Mouse (Mus musculus): ENCODE measurements around the gene Efemp2. TPM values are rescaled to one million over a fixed set of nuclear protein-coding genes. Genes with fewer than 3 reads are reported as not detected.

Gene Efemp2
- polyA plus RNA-seq, 1 experiment from 2014 or later, result 55.7 TPM

- Histone ChIP-seq H3K27ac (ENCODE audit: low read depth, low read length) (no peak overlapping the region), H3K36me3 (ENCODE audit: control insufficient read depth, insufficient read depth, low read length) (no peaks in the 10 kb centered on the region), H3K4me3 (ENCODE audit: low read depth, low read length) (no peak overlapping the region; the same call in 1 of the 2 replicates), H3K4me1 (replicated peaks; ENCODE audit: control insufficient read depth, insufficient read depth, low read length) (peaks cover 8% of the 10 kb centered on the region), H3K27me3 (ENCODE audit: control insufficient read depth, insufficient read depth, low read length) (no peaks in the 10 kb centered on the region), H3K9ac (ENCODE audit: low read depth, low read length) (no peak overlapping the region), H3K4me2 (replicated peaks; ENCODE audit: low read depth, low read length) (no peak overlapping the region), H3K9me3 (ENCODE audit: control insufficient read depth, low read length) (no peaks in the 10 kb centered on the region)
- DNase-seq (ENCODE audit: low spot score) (no peak), ATAC-seq (ENCODE audit: low FRiP score) (no peak)
- WGBS, result 80% methylated on average over 8 of the region's 8 CpGs
Measured at GRCm38 (mm10) chr19:5429806-5430205, 43.9 kb upstream of the Efemp2 start.

- ATAC-seq (ENCODE audit: low FRiP score) (no peak), DNase-seq (ENCODE audit: low spot score) (no peak)
- Histone ChIP-seq H3K4me1 (replicated peaks; ENCODE audit: control insufficient read depth, insufficient read depth, low read length) (peaks cover 8% of the 10 kb centered on the region), H3K27me3 (ENCODE audit: control insufficient read depth, insufficient read depth, low read length) (no peaks in the 10 kb centered on the region), H3K36me3 (ENCODE audit: control insufficient read depth, insufficient read depth, low read length) (no peaks in the 10 kb centered on the region), H3K4me2 (replicated peaks; ENCODE audit: low read depth, low read length) (no peak overlapping the region), H3K4me3 (ENCODE audit: low read depth, low read length) (no peak overlapping the region), H3K27ac (ENCODE audit: low read depth, low read length) (no peak overlapping the region), H3K9ac (ENCODE audit: low read depth, low read length) (no peak overlapping the region), H3K9me3 (ENCODE audit: control insufficient read depth, low read length) (no peaks in the 10 kb centered on the region)
- WGBS, result 79% methylated on average over 1 of the region's 1 CpGs
Measured at GRCm38 (mm10) chr19:5430408-5430807, 43.3 kb upstream of the Efemp2 start.

GRCm38 (mm10) chr19:5431911-5432464 lies 41.8 kb upstream of the Efemp2 start:
- Histone ChIP-seq H3K9me3 (ENCODE audit: control insufficient read depth, low read length) (no peaks in the 10 kb centered on the region), H3K27me3 (ENCODE audit: control insufficient read depth, insufficient read depth, low read length) (no peaks in the 10 kb centered on the region), H3K4me3 (ENCODE audit: low read depth, low read length) (no peak overlapping the region), H3K4me1 (replicated peaks; ENCODE audit: control insufficient read depth, insufficient read depth, low read length) (no peaks in the 10 kb centered on the region), H3K9ac (ENCODE audit: low read depth, low read length) (no peak overlapping the region), H3K4me2 (replicated peaks; ENCODE audit: low read depth, low read length) (no peak overlapping the region), H3K36me3 (ENCODE audit: control insufficient read depth, insufficient read depth, low read length) (no peaks in the 10 kb centered on the region), H3K27ac (ENCODE audit: low read depth, low read length) (no peak overlapping the region)
- ATAC-seq (ENCODE audit: low FRiP score), result no peak
- 78% methylated on average over 4 of the region's 4 CpGs for WGBS
- no peak for DNase-seq (ENCODE audit: low spot score)

DNA sequence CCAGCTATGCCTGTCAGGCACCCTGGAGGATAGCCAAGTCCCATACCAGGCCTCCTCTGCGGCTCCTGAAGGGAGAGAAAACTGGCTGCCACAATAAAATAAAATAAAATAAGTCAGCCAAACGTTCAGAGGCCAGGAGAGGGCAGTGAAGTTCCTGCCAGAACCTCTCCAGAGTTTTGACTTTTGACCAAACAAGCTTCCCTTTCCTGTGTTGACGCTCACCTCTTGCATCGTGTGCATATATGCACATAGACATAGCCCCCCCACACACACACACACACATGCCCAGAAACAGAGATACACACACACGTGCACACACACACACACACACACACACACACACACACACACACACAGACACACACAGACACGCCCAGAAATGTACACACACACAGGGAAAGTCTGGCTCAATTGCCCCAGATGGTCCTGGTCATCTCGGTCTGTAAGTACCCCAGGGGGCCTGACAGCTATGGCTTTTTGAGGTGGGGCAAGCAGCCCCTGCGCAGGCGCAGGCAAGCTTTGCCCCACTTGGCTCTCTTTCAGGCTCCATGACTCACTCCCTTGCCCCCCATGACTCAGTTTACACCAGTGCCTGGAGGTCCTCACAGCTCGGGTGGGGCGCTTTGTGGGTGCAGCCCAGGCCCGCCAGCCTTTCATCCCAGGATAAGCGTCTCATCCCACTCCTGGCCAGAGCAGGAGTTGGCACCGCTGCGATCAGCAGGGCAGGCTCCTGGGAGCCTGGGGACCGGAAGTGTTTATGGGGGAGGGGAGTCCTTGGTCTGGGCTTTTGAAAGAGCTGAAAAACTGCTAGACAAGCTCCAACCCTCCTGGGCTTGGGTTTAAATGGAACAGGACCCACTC lies 40.5 kb upstream of the Efemp2 start:
- H3K9me3 ChIP-seq (ENCODE audit: control insufficient read depth, low read length), result no peaks in the 10 kb centered on the region
- ATAC-seq (ENCODE audit: low FRiP score), result no peak
- 0 out of 2 replicates have a peak overlapping the region, but pooled peaks have one; percentile 12 for H3K9ac ChIP-seq (ENCODE audit: low read depth, low read length)
- H3K4me1 ChIP-seq (replicated peaks; ENCODE audit: control insufficient read depth, insufficient read depth, low read length), result no peaks in the 10 kb centered on the region
- peak; percentile 51 for DNase-seq (ENCODE audit: low spot score)
- no peaks in the 10 kb centered on the region for H3K27me3 ChIP-seq (ENCODE audit: control insufficient read depth, insufficient read depth, low read length)
- peak overlapping the region; percentile 27; the same call in 1 of the 2 replicates for H3K4me2 ChIP-seq (replicated peaks; ENCODE audit: low read depth, low read length)
- 18% methylated on average over 16 of the region's 16 CpGs for WGBS
- H3K36me3 ChIP-seq (ENCODE audit: control insufficient read depth, insufficient read depth, low read length), result no peaks in the 10 kb centered on the region
- H3K27ac ChIP-seq (ENCODE audit: low read depth, low read length), result no peak overlapping the region; the same call in 1 of the 2 replicates
- no peak overlapping the region for H3K4me3 ChIP-seq (ENCODE audit: low read depth, low read length)

DNA sequence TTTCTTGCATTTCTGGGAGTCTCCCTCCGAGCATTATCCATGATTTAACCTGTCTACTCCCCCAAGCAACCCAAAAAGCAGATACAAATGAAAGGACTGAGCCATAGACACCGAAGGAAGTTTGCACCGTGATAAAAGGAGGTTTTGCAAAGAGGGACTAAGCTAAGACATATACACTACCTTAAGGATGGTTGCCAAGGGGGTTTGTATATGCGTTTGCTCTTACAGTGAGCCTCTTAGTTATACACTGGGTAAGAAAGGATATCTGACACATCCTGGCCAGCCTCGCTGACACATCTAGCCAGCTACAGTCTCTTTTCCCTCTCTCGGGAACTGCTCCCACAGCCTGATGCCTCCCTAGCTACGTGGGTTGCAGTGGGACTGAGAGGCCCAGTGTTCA lies 39.8 kb upstream of the Efemp2 start:
- WGBS, result 67% methylated on average over 7 of the region's 7 CpGs
- Histone ChIP-seq H3K36me3 (ENCODE audit: control insufficient read depth, insufficient read depth, low read length) (no peaks in the 10 kb centered on the region), H3K9me3 (ENCODE audit: control insufficient read depth, low read length) (no peaks in the 10 kb centered on the region), H3K27ac (ENCODE audit: low read depth, low read length) (no peak overlapping the region), H3K9ac (ENCODE audit: low read depth, low read length) (0 out of 2 replicates have a peak overlapping the region, but pooled peaks have one; percentile 12), H3K4me1 (replicated peaks; ENCODE audit: control insufficient read depth, insufficient read depth, low read length) (no peaks in the 10 kb centered on the region), H3K27me3 (ENCODE audit: control insufficient read depth, insufficient read depth, low read length) (no peaks in the 10 kb centered on the region), H3K4me2 (replicated peaks; ENCODE audit: low read depth, low read length) (peak overlapping the region; percentile 27; the same call in 1 of the 2 replicates), H3K4me3 (ENCODE audit: low read depth, low read length) (no peak overlapping the region)
- ATAC-seq (ENCODE audit: low FRiP score), result no peak
- no peak for DNase-seq (ENCODE audit: low spot score)

DNA sequence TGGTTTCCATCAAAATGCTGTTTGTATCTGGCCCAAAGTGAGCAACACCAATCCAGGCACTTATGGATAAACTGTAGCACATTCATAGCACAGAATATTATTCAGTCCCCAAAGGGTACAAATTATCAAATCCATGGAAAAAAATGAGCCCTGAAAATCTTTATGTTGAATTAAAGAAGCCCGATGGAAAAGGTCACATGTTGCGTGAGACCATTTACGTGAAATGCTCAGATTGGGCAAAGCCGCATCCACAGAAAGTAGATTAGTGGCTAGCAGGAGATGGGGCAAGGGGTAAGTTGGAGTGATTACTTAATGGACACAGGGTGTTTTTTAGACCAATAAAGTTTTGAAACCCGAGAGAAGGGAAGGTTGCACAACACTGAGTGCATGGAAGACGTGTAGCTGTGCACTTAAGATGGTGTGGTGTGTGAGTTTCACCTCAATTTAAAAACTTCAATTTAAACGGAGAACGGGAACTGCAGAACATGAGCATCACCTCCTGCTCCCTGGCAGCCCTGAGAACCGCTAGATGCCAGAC lies 29.3 kb upstream of the Efemp2 start:
- Histone ChIP-seq H3K4me1 (replicated peaks; ENCODE audit: control insufficient read depth, insufficient read depth, low read length) (no peaks in the 10 kb centered on the region; the same call in 1 of the 2 replicates), H3K27me3 (ENCODE audit: control insufficient read depth, insufficient read depth, low read length) (peaks cover 36% of the 10 kb centered on the region), H3K9me3 (ENCODE audit: control insufficient read depth, low read length) (no peaks in the 10 kb centered on the region; the same call in 1 of the 2 replicates), H3K27ac (ENCODE audit: low read depth, low read length) (no peak overlapping the region), H3K36me3 (ENCODE audit: control insufficient read depth, insufficient read depth, low read length) (no peaks in the 10 kb centered on the region), H3K9ac (ENCODE audit: low read depth, low read length) (no peak overlapping the region), H3K4me3 (ENCODE audit: low read depth, low read length) (no peak overlapping the region), H3K4me2 (replicated peaks; ENCODE audit: low read depth, low read length) (no peak overlapping the region)
- WGBS, result 67% methylated on average over 9 of the region's 9 CpGs
- ATAC-seq (ENCODE audit: low FRiP score), result no peak
- no peak for DNase-seq (ENCODE audit: low spot score)

- WGBS, result 30% methylated on average over 7 of the region's 7 CpGs
- H3K27me3 ChIP-seq (ENCODE audit: control insufficient read depth, insufficient read depth, low read length), result peaks cover 41% of the 10 kb centered on the region
Measured at GRCm38 (mm10) chr19:5444954-5445353, 28.8 kb upstream of the Efemp2 start.

DNA sequence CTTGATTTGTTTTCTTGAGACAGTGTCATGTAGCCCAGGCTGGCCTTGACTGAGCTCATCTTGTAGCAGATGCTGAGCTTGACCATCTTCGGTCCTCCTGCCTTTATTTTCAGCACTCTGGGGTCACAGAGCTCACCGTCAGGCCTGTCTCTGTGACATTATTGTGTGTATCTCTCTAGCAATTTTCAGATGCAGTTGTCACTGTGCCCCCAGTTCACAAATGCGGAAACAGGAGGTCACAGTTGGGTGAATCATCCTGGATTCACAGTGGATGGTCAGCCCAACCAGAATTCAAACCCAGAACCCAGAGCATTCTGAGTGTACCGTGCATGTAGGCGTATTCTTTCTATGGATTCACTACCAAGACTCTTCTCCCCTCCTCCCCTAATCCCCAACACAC lies 28.0 kb upstream of the Efemp2 start:
- 88% methylated on average over 5 of the region's 5 CpGs for WGBS
- no peak for DNase-seq (ENCODE audit: low spot score)
- no peak overlapping the region for H3K4me2 ChIP-seq (replicated peaks; ENCODE audit: low read depth, low read length)
- H3K9me3 ChIP-seq (ENCODE audit: control insufficient read depth, low read length), result no peaks in the 10 kb centered on the region
- ATAC-seq (ENCODE audit: low FRiP score), result no peak
- no peak overlapping the region for H3K9ac ChIP-seq (ENCODE audit: low read depth, low read length)
- peaks cover 46% of the 10 kb centered on the region for H3K27me3 ChIP-seq (ENCODE audit: control insufficient read depth, insufficient read depth, low read length)
- H3K27ac ChIP-seq (ENCODE audit: low read depth, low read length), result no peak overlapping the region
- no peaks in the 10 kb centered on the region for H3K36me3 ChIP-seq (ENCODE audit: control insufficient read depth, insufficient read depth, low read length)
- H3K4me3 ChIP-seq (ENCODE audit: low read depth, low read length), result no peak overlapping the region
- no peaks in the 10 kb centered on the region; the same call in 1 of the 2 replicates for H3K4me1 ChIP-seq (replicated peaks; ENCODE audit: control insufficient read depth, insufficient read depth, low read length)

More at GRCm38 (mm10) chr19:5444954-5445353, 28.8 kb upstream of the Efemp2 start:
- Histone ChIP-seq H3K4me3 (ENCODE audit: low read depth, low read length) (no peak overlapping the region), H3K36me3 (ENCODE audit: control insufficient read depth, insufficient read depth, low read length) (no peaks in the 10 kb centered on the region), H3K9ac (ENCODE audit: low read depth, low read length) (no peak overlapping the region), H3K4me2 (replicated peaks; ENCODE audit: low read depth, low read length) (no peak overlapping the region), H3K9me3 (ENCODE audit: control insufficient read depth, low read length) (no peaks in the 10 kb centered on the region; the same call in 1 of the 2 replicates), H3K4me1 (replicated peaks; ENCODE audit: control insufficient read depth, insufficient read depth, low read length) (no peaks in the 10 kb centered on the region; the same call in 1 of the 2 replicates), H3K27ac (ENCODE audit: low read depth, low read length) (no peak overlapping the region)
- no peak for ATAC-seq (ENCODE audit: low FRiP score)
- no peak for DNase-seq (ENCODE audit: low spot score)
